Mouse (Mus musculus) stomach, postnatal 0 days (tissue): ENCODE measurements around the gene Vps51. TPM values are rescaled to one million over a fixed set of nuclear protein-coding genes. Genes with fewer than 3 reads are reported as not detected.
A peak's percentile ranks its signal among the peaks of the same experiment; 100 is the strongest.
"Not testable (repeated sequence)": the region's sequence is repeated elsewhere in the genome, so short reads cannot be mapped to it uniquely, and the experiment has no call there.

Source experiments
- ATAC-seq: fragments of 200-750 bp; cut with Nextera tagmentation; 2 replicates; pipeline ENCODE4 v1.8.0; 2017; ENCODE audit not compliant: low FRiP score, low TSS enrichment
- DNase-seq: peaks from one replicate; pipeline ENCODE4 v3.0.0-alpha.2; 2016; ENCODE audit warnings: low spot score
- H3K27ac ChIP-seq: fragments of 300-500 bp; sonication (generic); replicated peaks from 2 replicates; pipeline ENCODE4 v1.5.1; 2014; ENCODE audit warnings: mild to moderate bottlenecking, control low read depth
- H3K27me3 ChIP-seq: fragments of 300-500 bp; sonication (generic); 2 replicates; pipeline ENCODE4 v1.6.1; 2014; ENCODE audit warnings: low read length; ENCODE audit not compliant: control insufficient read depth, insufficient read depth
- H3K36me3 ChIP-seq: fragments of 300-500 bp; sonication (generic); 2 replicates; pipeline ENCODE4 v1.6.1; 2014; ENCODE audit warnings: low read length, mixed read lengths; ENCODE audit not compliant: control insufficient read depth, insufficient read depth
- H3K4me1 ChIP-seq: fragments of 300-500 bp; sonication (generic); replicated peaks from 2 replicates; pipeline ENCODE4 v1.6.1; 2014; ENCODE audit warnings: antibody characterized with exemption; ENCODE audit not compliant: control insufficient read depth, insufficient read depth
- H3K4me2 ChIP-seq: fragments of 300-500 bp; sonication (generic); replicated peaks from 2 replicates; pipeline ENCODE4 v1.6.1; 2014; ENCODE audit warnings: low read depth, mild to moderate bottlenecking, control low read depth, moderate library complexity
- H3K4me3 ChIP-seq: fragments of 300-500 bp; sonication (generic); 2 replicates; pipeline ENCODE4 v1.5.1; 2014; ENCODE audit warnings: low read depth, low read length, control low read depth
- H3K9ac ChIP-seq: fragments of 300-500 bp; sonication (generic); 2 replicates; pipeline ENCODE4 v1.6.1; 2014; ENCODE audit warnings: mild to moderate bottlenecking, low read length, control low read depth, mixed read lengths
- H3K9me3 ChIP-seq: fragments of 300-500 bp; sonication (generic); 2 replicates; pipeline ENCODE4 v1.6.1; 2016; ENCODE audit warnings: low read length; ENCODE audit not compliant: control insufficient read depth
- CTCF ChIP-seq: IDR thresholded peaks from 2 replicates; pipeline ENCODE4 v1.5.1; 2016; ENCODE audit warnings: antibody characterized with exemption, low read depth, mild to moderate bottlenecking, moderate library complexity
- EP300 ChIP-seq: optimal IDR thresholded peaks from 2 replicates; pipeline ENCODE3; 2016; ENCODE audit warnings: antibody characterized with exemption
- WGBS: fragments of 180-500 bp; shearing (Covaris S2); extraction: QIAGEN DNeasy Blood & Tissue Kit; methylation state at CpG from one replicate; pipeline ENCODE4 v1.1.7; 2014; 5-methylcytosine and 5-hydroxymethylcytosine counted together
- polyA plus RNA-seq: library from polyadenylated mRNA; unstranded; fragments of >200 nt; fragmentation: Nextera tagmentation; extraction: Ambion mirVana; gene quantifications from 2 replicates; pipeline ENCODE4 v1.2.1, GENCODE M21; 2015

Gene Vps51
- polyA plus RNA-seq, 1 experiment from 2014 or later: 43.2 TPM

DNA sequence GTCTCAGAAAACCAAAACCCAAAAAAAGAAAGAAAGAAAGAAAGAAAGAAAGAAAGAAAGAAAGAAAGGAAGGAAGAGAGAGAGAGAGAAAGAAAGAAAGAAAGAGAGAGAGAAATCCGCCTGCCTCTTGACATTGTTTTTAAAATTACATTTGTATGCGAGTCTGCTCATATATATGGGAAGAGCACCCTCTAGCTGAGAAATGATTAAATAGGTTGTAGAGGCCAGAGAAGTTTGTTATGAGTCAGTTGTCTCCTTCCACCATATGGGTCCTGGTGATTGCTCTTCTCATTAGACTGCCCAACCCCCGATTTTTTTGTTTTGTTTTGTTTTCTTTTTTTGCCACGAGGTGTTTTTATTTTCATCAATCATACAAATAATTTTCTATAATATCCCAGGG lies 32.9 kb downstream of the Vps51 start:
- not testable (repeated sequence) for H3K9ac ChIP-seq, H3K4me3 ChIP-seq, H3K27me3 ChIP-seq, H3K4me1 ChIP-seq, H3K27ac ChIP-seq, ATAC-seq, H3K4me2 ChIP-seq, H3K36me3 ChIP-seq, H3K9me3 ChIP-seq, DNase-seq
- 33% methylated on average over 4 of the region's 4 CpGs for WGBS
- peak; percentile 72 for TF ChIP-seq CTCF

DNA sequence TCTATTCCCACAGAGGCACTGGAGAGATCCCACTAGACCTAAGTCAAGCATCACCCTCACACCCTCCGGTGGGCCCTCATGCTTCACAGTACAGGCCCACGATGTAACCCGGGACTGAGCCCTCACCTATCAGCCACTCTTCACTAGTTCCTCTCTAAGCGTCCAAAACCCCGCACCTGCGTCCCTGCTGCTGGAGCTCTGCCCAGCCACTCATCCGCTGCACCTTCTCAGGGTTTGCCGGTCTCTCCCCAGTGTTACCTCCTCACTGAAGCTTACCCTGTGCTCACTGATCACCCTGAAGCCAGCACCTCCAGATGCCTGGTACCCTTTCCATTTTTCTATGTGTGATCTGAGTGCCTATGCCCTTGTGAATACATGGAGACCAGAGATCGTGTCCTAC lies 34.7 kb downstream of the Vps51 start:
- Histone ChIP-seq H3K4me1 (no peaks in the 10 kb centered on the region), H3K9ac (no peak overlapping the region), H3K4me3 (no peak overlapping the region), H3K36me3 (no peaks in the 10 kb centered on the region), H3K27ac (no peak overlapping the region), H3K4me2 (no peak overlapping the region), H3K9me3 (no peaks in the 10 kb centered on the region), H3K27me3 (no peaks in the 10 kb centered on the region)
- TF ChIP-seq EP300: no peak
- TF ChIP-seq CTCF: no peak
- no peak for DNase-seq
- ATAC-seq: no peak
- 82% methylated on average over 9 of the region's 9 CpGs for WGBS

DNA sequence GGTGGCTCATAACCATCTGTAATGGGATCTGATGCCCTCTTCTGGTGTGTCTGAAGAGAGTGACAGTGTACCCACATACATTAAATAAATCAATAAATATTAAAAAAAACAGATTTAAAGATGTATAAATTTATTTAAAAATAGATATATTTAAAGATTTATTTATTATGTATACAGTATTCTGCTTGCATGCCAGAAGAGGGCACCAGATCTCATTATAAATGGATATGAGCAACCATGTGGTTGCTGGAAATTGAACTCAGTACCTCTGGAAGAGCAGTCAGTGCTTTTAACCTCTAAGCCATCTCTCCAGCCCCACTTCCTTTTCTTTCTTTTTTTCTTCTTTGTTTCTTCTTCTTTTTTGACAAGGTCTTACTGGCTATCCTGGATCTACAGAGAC lies 37.0 kb downstream of the Vps51 start:
- Histone ChIP-seq H3K4me3 (no peak overlapping the region), H3K27ac (no peak overlapping the region), H3K9me3 (no peaks in the 10 kb centered on the region), H3K4me2 (no peak overlapping the region), H3K9ac (no peak overlapping the region), H3K36me3 (no peaks in the 10 kb centered on the region), H3K4me1 (no peaks in the 10 kb centered on the region), H3K27me3 (no peaks in the 10 kb centered on the region)
- TF ChIP-seq EP300: no peak
- TF ChIP-seq CTCF: peak; percentile 35
- DNase-seq (no peak), ATAC-seq (no peak)

DNA sequence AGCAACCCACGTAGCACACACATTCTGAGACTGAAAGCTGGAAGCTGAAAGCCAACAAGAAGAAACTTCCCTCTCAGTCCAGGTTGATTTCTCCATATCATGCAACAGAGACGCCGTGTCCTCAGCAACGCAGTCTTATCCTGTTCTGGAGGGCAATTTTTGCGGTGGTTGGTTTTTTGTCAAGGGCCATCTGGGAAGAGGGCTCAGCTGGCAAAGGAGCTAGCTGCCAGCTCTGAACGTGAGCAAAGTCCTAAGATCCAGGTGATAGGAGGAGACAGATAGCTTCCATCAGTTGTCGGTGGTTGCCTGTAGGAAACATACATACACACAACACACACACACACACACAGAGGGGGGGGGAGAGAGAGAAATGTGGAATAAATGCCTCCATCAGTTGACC lies 38.7 kb downstream of the Vps51 start:
- Histone ChIP-seq H3K27ac (no peak overlapping the region), H3K4me1 (no peaks in the 10 kb centered on the region), H3K27me3 (no peaks in the 10 kb centered on the region), H3K9ac (no peak overlapping the region), H3K4me2 (no peak overlapping the region), H3K36me3 (no peaks in the 10 kb centered on the region), H3K4me3 (no peak overlapping the region), H3K9me3 (no peaks in the 10 kb centered on the region)
- no peak for ATAC-seq
- DNase-seq: no peak
- no peak for TF ChIP-seq CTCF
- TF ChIP-seq EP300: no peak
- 78% methylated on average over 7 of the region's 7 CpGs for WGBS

DNA sequence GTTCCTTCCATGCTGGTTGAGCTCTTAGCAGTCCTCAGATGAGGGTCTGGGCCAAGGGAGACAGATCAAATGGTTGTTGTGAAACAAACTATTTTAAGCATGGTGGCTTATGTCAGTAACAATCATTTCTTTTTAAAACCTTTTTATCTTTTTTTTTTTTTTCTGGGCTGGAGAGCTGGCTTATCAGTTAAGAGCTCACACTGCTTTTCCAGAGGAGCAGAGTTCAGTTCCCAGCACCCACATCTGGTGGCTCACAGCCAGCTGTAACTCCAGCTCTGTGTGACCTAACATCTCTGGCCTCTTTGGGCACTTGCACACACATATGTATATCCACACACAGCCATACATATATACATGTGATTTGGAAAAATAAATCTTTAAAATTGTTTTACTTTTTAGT lies 39.3 kb downstream of the Vps51 start:
- no peaks in the 10 kb centered on the region for H3K27me3 ChIP-seq
- no peaks in the 10 kb centered on the region for H3K36me3 ChIP-seq
- no peaks in the 10 kb centered on the region for H3K9me3 ChIP-seq
- H3K4me1 ChIP-seq: no peaks in the 10 kb centered on the region
- TF ChIP-seq CTCF (no peak), EP300 (no peak)
- H3K4me2 ChIP-seq: no peak overlapping the region
- no peak overlapping the region for H3K27ac ChIP-seq
- no peak overlapping the region for H3K9ac ChIP-seq
- DNase-seq (no peak), ATAC-seq (no peak)
- no peak overlapping the region for H3K4me3 ChIP-seq

DNA sequence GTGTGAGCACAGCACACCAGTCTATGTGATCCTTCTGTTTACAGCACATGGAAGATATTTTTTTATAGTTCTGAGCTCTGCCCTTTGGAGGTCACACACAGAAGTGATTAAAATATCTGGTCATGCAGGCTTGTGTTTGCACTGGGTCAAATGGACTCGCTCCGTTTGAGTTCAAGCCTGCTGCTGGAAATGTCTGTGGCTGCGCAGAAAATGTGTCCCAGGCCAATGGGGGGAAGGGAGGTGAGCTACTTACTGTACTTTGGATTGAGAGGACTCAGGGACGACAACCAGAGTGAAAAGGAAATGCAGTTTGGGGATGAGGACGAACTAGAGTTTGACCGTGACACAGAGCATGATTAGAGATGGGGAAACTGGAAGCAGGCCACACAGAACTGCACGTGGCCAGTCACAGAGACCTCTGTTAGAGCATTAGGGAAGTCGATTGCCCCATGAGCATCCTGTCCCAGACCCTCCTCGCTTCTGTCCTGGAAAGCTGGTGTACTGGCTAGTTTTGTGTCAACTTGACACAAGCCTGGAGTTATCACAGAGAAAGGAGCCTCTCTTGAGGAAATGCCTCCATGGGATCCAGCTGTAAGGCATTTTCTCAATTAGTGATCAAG lies 41.0 kb downstream of the Vps51 start:
- TF ChIP-seq EP300 (no peak), CTCF (no peak)

More for the DNA sequence above, 41.0 kb downstream of the Vps51 start:
- WGBS: 61% methylated on average over 9 of the region's 9 CpGs
- no peak overlapping the region for H3K27ac ChIP-seq
- H3K36me3 ChIP-seq: no peaks in the 10 kb centered on the region
- DNase-seq (no peak), ATAC-seq (0 out of 2 replicates have a peak, but pooled peaks have one; percentile 24)
- no peak overlapping the region for H3K4me2 ChIP-seq
- H3K9ac ChIP-seq: no peak overlapping the region
- H3K4me1 ChIP-seq: no peaks in the 10 kb centered on the region
- H3K27me3 ChIP-seq: no peaks in the 10 kb centered on the region
- no peaks in the 10 kb centered on the region for H3K9me3 ChIP-seq
- H3K4me3 ChIP-seq: no peak overlapping the region
